Mouse (Mus musculus) forebrain, embryonic 12.5 days (tissue): ENCODE results near the gene Cdk14. TPM values are rescaled to one million over a fixed set of nuclear protein-coding genes. Genes with fewer than 3 reads are reported as not detected.

Experiments used
- ATAC-seq: fragments of 200-750 bp; cut with Nextera tagmentation; 2 replicates; pipeline ENCODE4 v1.8.0; 2017; ENCODE audit warnings: moderate TSS enrichment; ENCODE audit not compliant: low FRiP score
- H3K27ac ChIP-seq: fragments of 300-500 bp; sonication (generic); 2 replicates; pipeline ENCODE4 v1.5.1; 2016; ENCODE audit warnings: mild to moderate bottlenecking
- H3K27me3 ChIP-seq: fragments of 300-500 bp; sonication (generic); 2 replicates; pipeline ENCODE4 v1.6.1; 2016; ENCODE audit warnings: mild to moderate bottlenecking
- H3K36me3 ChIP-seq: fragments of 300-500 bp; sonication (generic); replicated peaks from 2 replicates; pipeline ENCODE4 v1.6.1; 2016; ENCODE audit warnings: mild to moderate bottlenecking
- H3K4me1 ChIP-seq: fragments of 300-500 bp; sonication (generic); 2 replicates; pipeline ENCODE4 v1.6.1; 2016
- H3K4me2 ChIP-seq: fragments of 300-500 bp; sonication (generic); 2 replicates; pipeline ENCODE4 v1.6.1; 2016; ENCODE audit warnings: mild to moderate bottlenecking, moderate library complexity
- H3K4me3 ChIP-seq: fragments of 300-500 bp; sonication (generic); replicated peaks from 2 replicates; pipeline ENCODE4 v1.5.1; 2016; ENCODE audit warnings: mild to moderate bottlenecking
- H3K9ac ChIP-seq: fragments of 300-500 bp; sonication (generic); 2 replicates; pipeline ENCODE4 v1.6.1; 2016; ENCODE audit warnings: mild to moderate bottlenecking
- H3K9me3 ChIP-seq: fragments of 300-500 bp; sonication (generic); 2 replicates; pipeline ENCODE4 v1.6.1; 2016
- WGBS: fragments of 180-500 bp; shearing (Covaris S2); methylation state at CpG from one replicate; pipeline ENCODE4 v1.1.7; 2016; 5-methylcytosine and 5-hydroxymethylcytosine counted together
- polyA plus RNA-seq: library from polyadenylated mRNA; unstranded; fragments of >200 nt; fragmentation: Nextera tagmentation; extraction: Ambion mirVana; gene quantifications from 2 replicates; pipeline ENCODE4 v1.2.1, GENCODE M21; 2016

Cdk14 gene
- polyA plus RNA-seq, 1 experiment from 2014 or later, result 33.0 TPM

DNA sequence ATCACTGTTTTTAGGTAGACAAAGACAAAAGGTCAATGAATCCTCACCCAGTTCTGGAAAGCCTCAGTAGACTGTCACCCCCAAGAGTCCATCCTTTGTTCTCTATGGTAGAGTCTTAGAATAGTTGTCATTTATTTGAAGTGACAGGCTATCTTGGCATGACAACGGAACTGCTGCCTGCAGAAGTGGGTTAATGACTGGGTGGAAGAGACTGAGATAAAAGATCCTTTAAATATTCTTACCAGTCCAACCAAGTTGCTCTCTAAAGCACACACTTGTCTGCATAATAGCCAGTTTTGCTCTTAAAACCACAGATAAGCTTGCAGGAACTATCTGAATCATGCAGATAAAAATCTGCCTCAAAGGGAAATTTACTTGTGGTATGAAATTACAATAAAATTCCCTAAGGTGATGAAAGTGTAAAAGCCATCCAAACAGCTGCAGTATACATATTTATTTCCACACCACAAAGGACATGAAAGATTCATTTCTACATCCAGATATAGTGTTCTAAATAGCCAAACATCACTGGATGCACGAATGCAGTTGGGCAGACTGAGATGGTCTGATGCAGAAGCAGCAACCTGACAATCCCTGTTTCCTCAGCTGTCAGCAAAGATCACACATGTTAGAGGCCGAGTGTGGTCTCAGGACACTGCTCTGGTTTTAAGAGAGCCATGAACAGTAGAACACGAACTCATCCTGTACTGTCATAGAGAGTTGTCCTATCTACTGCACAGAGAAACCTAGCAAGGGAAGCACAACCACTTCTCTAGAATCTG, 363.8 kb downstream of the Cdk14 start:
- 62% methylated on average over 4 of the region's 4 CpGs for WGBS
- Histone ChIP-seq H3K36me3 (no peaks in the 10 kb centered on the region), H3K27me3 (no peaks in the 10 kb centered on the region), H3K4me1 (peaks cover 13% of the 10 kb centered on the region), H3K4me3 (no peak overlapping the region), H3K27ac (no peak overlapping the region), H3K9ac (no peak overlapping the region), H3K9me3 (no peaks in the 10 kb centered on the region), H3K4me2 (no peak overlapping the region)
- ATAC-seq, result no peak

DNA sequence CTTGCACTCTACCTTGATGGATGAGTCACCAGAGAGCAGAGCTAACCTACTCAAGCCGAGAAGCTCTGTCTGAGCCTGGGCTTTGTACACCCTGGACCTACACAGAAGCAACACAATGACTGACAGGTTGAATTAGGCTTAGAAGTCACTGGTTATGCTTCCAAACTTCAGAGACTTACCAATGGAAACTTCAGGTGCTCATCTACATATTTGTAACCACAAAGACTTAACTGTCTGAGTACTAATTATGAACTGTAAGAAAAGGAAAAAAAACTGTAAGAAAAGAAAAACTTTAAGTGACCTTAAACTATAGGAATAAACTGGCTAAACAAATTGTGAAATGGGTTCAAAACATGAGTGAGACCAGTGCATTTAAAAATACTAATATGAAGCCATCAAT, 364.6 kb downstream of the Cdk14 start:
- Histone ChIP-seq H3K9me3 (no peaks in the 10 kb centered on the region), H3K9ac (no peak overlapping the region), H3K27ac (no peak overlapping the region), H3K4me3 (no peak overlapping the region), H3K4me1 (peaks cover 13% of the 10 kb centered on the region), H3K36me3 (no peaks in the 10 kb centered on the region), H3K27me3 (no peaks in the 10 kb centered on the region), H3K4me2 (no peak overlapping the region)
- WGBS, result 56% methylated on average over 1 of the region's 1 CpGs
- ATAC-seq, result no peak

DNA sequence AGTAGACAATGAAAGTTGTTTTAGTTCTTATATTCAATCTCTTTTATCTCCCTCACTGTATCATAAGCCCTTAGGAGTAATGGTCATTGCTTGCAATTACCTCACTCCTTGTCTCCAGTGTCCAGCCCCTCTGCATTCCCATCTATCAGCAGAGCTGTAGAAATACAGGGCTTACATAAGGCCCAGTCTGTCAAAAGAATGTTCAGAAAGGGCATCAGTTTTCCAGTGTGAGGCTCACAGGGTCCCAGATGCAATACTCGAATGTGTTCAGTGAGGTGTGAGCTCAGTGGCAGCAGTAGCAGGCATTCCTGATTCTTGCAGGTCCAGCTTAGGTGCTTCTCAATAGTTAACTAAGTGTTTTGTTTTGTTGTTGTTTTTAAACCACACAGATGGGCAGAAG, 365.8 kb downstream of the Cdk14 start:
- Histone ChIP-seq H3K4me2 (no peak overlapping the region), H3K36me3 (no peaks in the 10 kb centered on the region), H3K9ac (no peak overlapping the region), H3K9me3 (no peaks in the 10 kb centered on the region), H3K4me3 (no peak overlapping the region), H3K4me1 (peaks cover 13% of the 10 kb centered on the region), H3K27me3 (no peaks in the 10 kb centered on the region), H3K27ac (no peak overlapping the region)
- no peak for ATAC-seq
- 27% methylated on average over 1 of the region's 1 CpGs for WGBS

DNA sequence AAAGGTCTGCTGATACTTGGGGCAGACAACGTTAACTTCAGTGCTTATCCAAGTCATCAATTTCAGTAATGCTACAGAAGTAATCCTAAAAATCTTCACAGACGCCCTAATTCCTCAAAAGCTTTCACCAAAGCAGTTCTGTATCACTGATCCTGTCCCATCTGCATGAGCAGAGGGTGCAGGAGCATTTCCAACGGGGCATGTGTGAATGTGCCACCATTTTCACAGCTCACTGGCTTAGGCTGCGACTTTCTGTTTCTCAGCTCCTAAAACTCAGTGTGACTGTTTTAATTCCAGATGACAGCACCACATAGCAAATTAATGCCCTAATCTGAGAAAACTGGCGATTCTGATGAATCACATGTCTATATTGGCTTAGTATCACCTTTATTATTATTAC, 375.8 kb downstream of the Cdk14 start:
- no peak overlapping the region for H3K4me2 ChIP-seq
- H3K4me1 ChIP-seq, result peaks cover 6% of the 10 kb centered on the region
- H3K27me3 ChIP-seq, result no peaks in the 10 kb centered on the region
- H3K9me3 ChIP-seq, result no peaks in the 10 kb centered on the region
- no peak overlapping the region for H3K27ac ChIP-seq
- no peak overlapping the region for H3K9ac ChIP-seq
- WGBS, result 76% methylated on average over 5 of the region's 5 CpGs
- H3K4me3 ChIP-seq, result no peak overlapping the region
- no peaks in the 10 kb centered on the region for H3K36me3 ChIP-seq
- no peak for ATAC-seq

DNA sequence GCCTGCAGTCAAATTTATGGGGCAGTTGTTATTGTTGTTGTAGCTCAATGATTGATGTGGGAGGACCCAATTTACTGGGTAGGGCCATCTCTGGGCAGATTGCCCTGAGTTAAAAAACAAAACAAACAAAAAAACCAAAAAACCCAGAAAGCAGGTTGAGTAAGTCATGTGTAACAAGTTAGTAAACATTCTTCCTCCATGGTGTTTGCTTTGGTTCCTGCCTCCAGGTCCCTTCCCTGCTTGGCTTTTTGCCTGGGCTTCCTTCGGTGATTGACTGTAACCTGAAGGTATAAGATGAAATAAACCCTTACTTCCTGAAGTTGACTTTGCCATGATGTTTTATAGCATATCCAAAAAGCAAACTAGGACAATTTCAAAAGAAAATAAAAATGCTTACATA, 377.4 kb downstream of the Cdk14 start:
- no peak for ATAC-seq

DNA sequence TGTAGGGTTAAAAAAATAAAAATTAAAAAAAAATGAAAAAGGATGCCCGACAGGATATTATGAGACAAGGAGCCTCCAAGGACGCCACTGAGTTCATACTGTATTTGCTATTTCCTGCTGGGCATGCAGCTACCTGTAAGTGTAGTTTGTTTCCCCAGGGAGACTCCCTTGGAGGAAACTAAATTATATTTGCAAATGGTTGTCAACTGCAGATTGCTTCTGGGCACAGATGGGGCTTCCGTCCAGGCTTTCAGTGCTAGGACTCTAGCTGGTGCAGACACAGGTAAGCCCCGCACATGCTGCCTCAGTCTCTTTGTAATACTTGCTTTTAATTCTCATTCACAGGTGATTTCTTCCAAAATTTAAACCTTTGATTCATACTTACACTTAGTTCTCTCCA, 378.6 kb downstream of the Cdk14 start:
- no peak overlapping the region for H3K4me3 ChIP-seq
- no peak overlapping the region for H3K4me2 ChIP-seq
- H3K27ac ChIP-seq, result no peak overlapping the region
- WGBS, result 77% methylated on average over 4 of the region's 4 CpGs
- no peak overlapping the region for H3K9ac ChIP-seq
- peaks cover 6% of the 10 kb centered on the region for H3K4me1 ChIP-seq
- H3K9me3 ChIP-seq, result no peaks in the 10 kb centered on the region
- H3K36me3 ChIP-seq, result no peaks in the 10 kb centered on the region
- no peaks in the 10 kb centered on the region for H3K27me3 ChIP-seq
- ATAC-seq, result peak; percentile 55; the same call in 1 of the 2 replicates

More for the DNA sequence above, 377.4 kb downstream of the Cdk14 start:
- Histone ChIP-seq H3K4me3 (no peak overlapping the region), H3K36me3 (no peaks in the 10 kb centered on the region), H3K27ac (no peak overlapping the region), H3K27me3 (no peaks in the 10 kb centered on the region), H3K9ac (no peak overlapping the region), H3K9me3 (no peaks in the 10 kb centered on the region), H3K4me2 (no peak overlapping the region), H3K4me1 (peaks cover 6% of the 10 kb centered on the region)
- WGBS, result 97% methylated on average over 1 of the region's 1 CpGs

DNA sequence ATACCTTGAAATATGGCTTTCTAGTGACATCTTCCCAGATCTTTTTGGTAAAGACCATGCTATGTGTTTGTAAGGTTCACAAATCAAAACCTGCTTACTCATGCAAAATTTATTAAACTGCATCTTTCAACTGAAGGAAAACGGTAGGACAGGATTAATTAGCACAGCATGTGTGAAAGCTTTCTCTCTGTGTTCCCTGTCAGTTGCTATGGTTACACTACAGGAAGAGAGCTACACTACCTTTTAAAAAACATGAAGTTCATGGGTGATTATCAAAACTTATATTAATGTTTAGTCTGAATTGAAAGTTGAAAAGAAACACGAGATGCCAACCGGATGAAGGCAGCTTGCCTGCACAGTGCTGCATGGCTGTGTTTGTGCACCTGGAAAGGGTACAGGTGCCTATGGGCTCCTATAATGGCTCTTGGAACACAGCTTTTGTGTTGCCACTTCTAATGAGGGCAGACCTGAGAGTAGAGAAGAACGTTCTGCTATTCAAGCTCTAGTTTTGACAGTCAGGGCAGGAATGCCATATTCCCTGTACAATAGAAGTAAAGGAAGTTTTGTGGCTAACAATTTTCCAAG, 380.3 kb downstream of the Cdk14 start:
- 15% methylated on average over 4 of the region's 4 CpGs for WGBS
- Histone ChIP-seq H3K4me2 (no peak overlapping the region), H3K36me3 (no peaks in the 10 kb centered on the region), H3K9ac (no peak overlapping the region), H3K27me3 (no peaks in the 10 kb centered on the region), H3K4me3 (no peak overlapping the region), H3K9me3 (no peaks in the 10 kb centered on the region), H3K27ac (no peak overlapping the region), H3K4me1 (peaks cover 6% of the 10 kb centered on the region)
- ATAC-seq, result peak; percentile 67; the same call in 1 of the 2 replicates

DNA sequence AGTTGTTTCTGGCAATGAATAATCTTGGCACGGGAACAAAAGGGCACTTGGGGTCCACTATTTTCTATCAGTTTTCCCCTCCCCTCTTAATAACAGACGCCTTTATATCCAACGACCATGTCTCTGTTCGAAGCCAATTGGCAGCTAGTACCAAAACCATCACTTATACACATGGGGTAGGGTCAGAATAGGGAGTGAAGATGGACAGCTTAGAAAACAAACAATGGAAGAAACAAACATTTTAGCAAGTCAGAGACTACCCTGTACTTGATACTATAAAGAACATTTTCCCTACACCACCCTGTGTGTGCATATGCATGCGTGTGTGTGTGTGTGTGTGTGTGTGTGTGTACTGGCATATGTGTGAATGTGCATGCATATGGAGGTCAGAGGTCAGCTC, 386.7 kb downstream of the Cdk14 start:
- H3K4me2 ChIP-seq, result no peak overlapping the region
- no peaks in the 10 kb centered on the region for H3K27me3 ChIP-seq
- no peak overlapping the region for H3K9ac ChIP-seq
- no peaks in the 10 kb centered on the region for H3K36me3 ChIP-seq
- H3K9me3 ChIP-seq, result no peaks in the 10 kb centered on the region
- no peak overlapping the region for H3K4me3 ChIP-seq
- 81% methylated on average over 5 of the region's 5 CpGs for WGBS
- no peak for ATAC-seq
- peaks cover 11% of the 10 kb centered on the region; the same call in 1 of the 2 replicates for H3K4me1 ChIP-seq
- H3K27ac ChIP-seq, result no peak overlapping the region; the same call in 1 of the 2 replicates

DNA sequence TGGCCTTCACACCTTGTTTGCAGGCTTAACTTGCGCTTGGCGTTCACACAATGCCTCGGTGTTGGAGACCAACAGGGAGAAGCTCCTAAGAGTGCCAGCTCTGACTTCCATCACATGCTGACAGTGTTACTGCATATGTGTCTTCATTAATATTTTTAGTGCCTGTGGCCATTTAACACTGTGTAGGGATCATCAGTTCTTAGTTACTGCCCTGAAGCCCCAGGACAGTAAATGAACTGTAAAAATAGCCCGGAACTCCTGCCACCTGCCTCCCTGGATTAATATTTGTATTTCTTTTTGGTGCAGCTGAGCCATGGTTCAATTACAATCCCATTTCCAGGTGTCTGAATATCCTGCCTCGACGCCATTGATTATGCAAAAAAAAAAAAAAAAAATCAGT, 387.3 kb downstream of the Cdk14 start:
- Histone ChIP-seq H3K4me3 (no peak overlapping the region), H3K27ac (peak overlapping the region; percentile 19; the same call in 1 of the 2 replicates), H3K27me3 (no peaks in the 10 kb centered on the region), H3K36me3 (no peaks in the 10 kb centered on the region), H3K9ac (no peak overlapping the region), H3K4me1 (peaks cover 11% of the 10 kb centered on the region; the same call in 1 of the 2 replicates), H3K9me3 (no peaks in the 10 kb centered on the region), H3K4me2 (no peak overlapping the region)
- WGBS, result 73% methylated on average over 6 of the region's 6 CpGs
- 0 out of 2 replicates have a peak, but pooled peaks have one; percentile 27 for ATAC-seq

DNA sequence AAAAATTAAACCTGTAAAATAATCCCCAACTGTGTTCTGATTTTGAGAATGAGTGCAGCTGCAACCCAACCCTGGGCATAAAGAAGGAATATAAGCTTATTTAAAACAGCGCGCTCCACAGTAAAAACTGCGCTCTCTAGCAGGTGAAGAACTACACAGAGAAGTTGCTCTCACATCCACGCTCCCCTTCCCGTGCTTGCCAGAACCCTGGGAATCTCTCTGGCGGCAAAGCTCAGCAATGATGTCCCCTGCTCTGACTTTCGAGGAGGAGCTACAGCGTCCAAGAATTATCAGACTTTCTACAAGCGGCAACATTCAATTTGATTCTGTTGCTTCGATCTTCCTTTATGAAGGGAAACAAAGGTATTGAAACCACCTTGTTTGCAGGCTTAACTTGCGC, 387.7 kb downstream of the Cdk14 start:
- no peak overlapping the region for H3K9ac ChIP-seq
- no peak for ATAC-seq
- H3K4me1 ChIP-seq, result peaks cover 11% of the 10 kb centered on the region; the same call in 1 of the 2 replicates
- no peaks in the 10 kb centered on the region for H3K9me3 ChIP-seq
- no peak overlapping the region for H3K4me2 ChIP-seq
- H3K4me3 ChIP-seq, result no peak overlapping the region
- 83% methylated on average over 11 of the region's 11 CpGs for WGBS
- H3K36me3 ChIP-seq, result no peaks in the 10 kb centered on the region
- H3K27me3 ChIP-seq, result no peaks in the 10 kb centered on the region
- peak overlapping the region; percentile 19; the same call in 1 of the 2 replicates for H3K27ac ChIP-seq

DNA sequence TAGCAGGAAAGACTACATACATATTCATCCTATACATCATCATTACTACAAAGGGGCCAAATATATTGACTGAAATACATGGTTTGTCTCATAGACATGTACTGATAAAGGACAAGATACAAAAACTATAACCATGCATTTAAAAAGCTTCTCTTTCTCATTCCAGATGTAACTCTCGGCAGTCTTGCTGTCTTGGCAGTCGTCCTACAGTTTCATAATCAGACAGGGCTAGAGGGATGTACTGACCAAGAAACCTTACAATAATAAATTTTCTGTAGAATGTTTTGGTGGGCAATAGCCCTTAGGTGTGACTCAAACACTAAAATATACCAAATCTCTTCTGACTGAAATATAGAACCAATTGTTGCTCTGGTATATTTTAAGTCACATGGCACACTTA, 389.7 kb downstream of the Cdk14 start:
- WGBS, result 93% methylated on average over 2 of the region's 2 CpGs
- H3K4me1 ChIP-seq, result peaks cover 11% of the 10 kb centered on the region; the same call in 1 of the 2 replicates
- H3K27me3 ChIP-seq, result no peaks in the 10 kb centered on the region
- no peaks in the 10 kb centered on the region for H3K36me3 ChIP-seq
- no peak for ATAC-seq
- H3K9me3 ChIP-seq, result no peaks in the 10 kb centered on the region
- H3K9ac ChIP-seq, result no peak overlapping the region
- no peak overlapping the region for H3K4me3 ChIP-seq
- H3K4me2 ChIP-seq, result no peak overlapping the region
- H3K27ac ChIP-seq, result no peak overlapping the region

DNA sequence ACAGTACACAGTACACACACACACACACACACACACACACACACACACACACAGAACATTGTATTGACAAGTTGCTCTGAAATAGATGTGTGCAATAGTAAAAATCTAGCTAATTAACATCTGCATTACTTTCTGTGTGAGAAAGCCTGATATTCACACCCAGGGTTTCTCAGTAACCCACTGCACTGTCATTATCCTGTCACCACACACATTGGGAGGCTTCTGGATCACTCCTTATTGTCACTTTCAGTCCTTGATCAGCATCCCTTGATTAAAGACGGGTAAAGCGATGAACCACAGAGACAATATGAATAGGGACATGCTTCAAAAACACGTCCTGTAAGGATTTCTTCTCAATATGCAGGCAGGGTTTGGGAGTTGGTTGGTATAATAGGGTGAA, 401.2 kb downstream of the Cdk14 start:
- no peak overlapping the region for H3K4me2 ChIP-seq
- H3K27ac ChIP-seq, result no peak overlapping the region
- H3K9ac ChIP-seq, result no peak overlapping the region
- no peak for ATAC-seq
- H3K4me3 ChIP-seq, result no peak overlapping the region
- no peaks in the 10 kb centered on the region for H3K36me3 ChIP-seq
- H3K27me3 ChIP-seq, result no peaks in the 10 kb centered on the region
- WGBS, result 73% methylated on average over 3 of the region's 3 CpGs
- no peaks in the 10 kb centered on the region for H3K4me1 ChIP-seq
- no peaks in the 10 kb centered on the region for H3K9me3 ChIP-seq

DNA sequence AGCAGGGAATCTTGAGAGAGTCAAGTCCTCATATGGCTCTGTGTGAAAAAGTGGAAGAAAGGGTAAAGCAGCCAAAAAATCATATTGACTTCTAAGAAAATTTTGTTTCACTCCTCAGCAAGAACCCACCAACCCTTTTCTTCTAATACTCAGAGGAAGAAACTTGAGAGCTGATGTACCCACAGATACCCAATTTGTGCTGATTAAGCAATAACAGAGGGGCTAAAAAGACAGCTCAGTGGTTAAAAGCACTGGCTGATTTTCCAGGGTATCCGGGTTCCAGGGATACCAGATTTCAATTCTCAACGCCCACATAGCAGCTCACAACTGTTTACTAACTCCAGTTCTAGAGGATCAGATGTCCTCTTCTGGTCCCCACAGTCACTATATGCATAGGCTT, 401.9 kb downstream of the Cdk14 start:
- no peaks in the 10 kb centered on the region for H3K36me3 ChIP-seq
- no peak overlapping the region for H3K9ac ChIP-seq
- H3K27me3 ChIP-seq, result no peaks in the 10 kb centered on the region
- no peaks in the 10 kb centered on the region for H3K4me1 ChIP-seq
- no peak overlapping the region for H3K4me3 ChIP-seq
- H3K4me2 ChIP-seq, result no peak overlapping the region
- 87% methylated on average over 2 of the region's 2 CpGs for WGBS
- H3K27ac ChIP-seq, result no peak overlapping the region
- H3K9me3 ChIP-seq, result no peaks in the 10 kb centered on the region
- no peak for ATAC-seq
